In genomic region chr3:153973949-153974760, GRCm38 (mm10) we compare ENCODE assay signal across 7 mouse cellular contexts. TPM values are rescaled to one million over a fixed set of nuclear protein-coding genes. Genes with fewer than 3 reads are reported as not detected.
A peak's percentile ranks its signal among the peaks of the same experiment; 100 is the strongest.
DNase-seq lines count a peak whose midpoint lies in the region; ATAC-seq lines count a peak whose summit lies in the region.

No protein-coding gene starts in this region.

- H3K4me1 ChIP-seq in lung, embryonic 16.5 days (replicated peaks; ENCODE audit: control insufficient read depth, insufficient read depth, low read length): 0 out of 2 replicates have a peak, but pooled peaks cover 5% of the 10 kb centered on the region
- H3K4me1 ChIP-seq in embryonic facial prominence, embryonic 10.5 days: peaks cover 29% of the 10 kb centered on the region
- H3K4me1 ChIP-seq in intestine, embryonic 16.5 days (ENCODE audit: control insufficient read depth, insufficient read depth, low read length): peaks cover 3% of the 10 kb centered on the region; the same call in 1 of the 2 replicates
- H3K4me1 ChIP-seq in neural tube, embryonic 13.5 days (replicated peaks): peaks cover 23% of the 10 kb centered on the region

- H3K4me2 ChIP-seq in lung, embryonic 16.5 days (ENCODE audit: low read depth, low read length): peak overlapping the region; percentile 91
- H3K4me2 ChIP-seq in intestine, embryonic 16.5 days (ENCODE audit: low read depth, low read length): peak overlapping the region; percentile 92
- peak overlapping the region; percentile 96 for H3K4me2 ChIP-seq in neural tube, embryonic 13.5 days

- peaks cover 27% of the 10 kb centered on the region for H3K27me3 ChIP-seq in lung, embryonic 16.5 days (ENCODE audit: control insufficient read depth, insufficient read depth, low read depth, low read length)
- peaks cover 65% of the 10 kb centered on the region for H3K27me3 ChIP-seq in embryonic facial prominence, embryonic 10.5 days (replicated peaks; ENCODE audit: low read depth, poor library complexity, severe bottlenecking)
- H3K27me3 ChIP-seq in intestine, embryonic 16.5 days (replicated peaks; ENCODE audit: control insufficient read depth, insufficient read depth, low read length): peaks cover 23% of the 10 kb centered on the region
- H3K27me3 ChIP-seq in neural tube, embryonic 13.5 days: peaks cover 29% of the 10 kb centered on the region

- ATAC-seq in lung, embryonic 16.5 days (ENCODE audit: low read depth): no peak; the same call in 1 of the 2 replicates
- no peak for ATAC-seq in intestine, embryonic 16.5 days
- peak; percentile 34 for ATAC-seq in neural tube, embryonic 13.5 days (ENCODE audit: low read depth)

- no peaks in the 10 kb centered on the region for H3K9me3 ChIP-seq in lung, embryonic 16.5 days (ENCODE audit: control insufficient read depth, low read length)
- no peaks in the 10 kb centered on the region for H3K9me3 ChIP-seq in embryonic facial prominence, embryonic 10.5 days
- no peaks in the 10 kb centered on the region for H3K9me3 ChIP-seq in intestine, embryonic 16.5 days (ENCODE audit: control insufficient read depth, low read length)
- H3K9me3 ChIP-seq in neural tube, embryonic 13.5 days: no peaks in the 10 kb centered on the region

- no peaks in the 10 kb centered on the region for H3K36me3 ChIP-seq in lung, embryonic 16.5 days (ENCODE audit: control insufficient read depth, insufficient read depth, low read length)
- H3K36me3 ChIP-seq in embryonic facial prominence, embryonic 10.5 days (replicated peaks): no peaks in the 10 kb centered on the region
- H3K36me3 ChIP-seq in intestine, embryonic 16.5 days (ENCODE audit: control insufficient read depth, insufficient read depth, low read length): no peaks in the 10 kb centered on the region
- H3K36me3 ChIP-seq in neural tube, embryonic 13.5 days: no peaks in the 10 kb centered on the region

- WGBS in lung, embryonic 16.5 days: 8% methylated on average over 19 of the region's 21 CpGs
- 4% methylated on average over 21 of the region's 21 CpGs for WGBS in embryonic facial prominence, embryonic 10.5 days
- WGBS in intestine, embryonic 16.5 days: 9% methylated on average over 20 of the region's 21 CpGs
- 3% methylated on average over 20 of the region's 21 CpGs for WGBS in neural tube, embryonic 13.5 days

- no peak overlapping the region for H3K27ac ChIP-seq in lung, embryonic 16.5 days (ENCODE audit: low read length)
- H3K27ac ChIP-seq in embryonic facial prominence, embryonic 10.5 days (replicated peaks): peak overlapping the region; percentile 72
- H3K27ac ChIP-seq in intestine, embryonic 16.5 days (ENCODE audit: low read length): no peak overlapping the region
- no peak overlapping the region for H3K27ac ChIP-seq in neural tube, embryonic 13.5 days (replicated peaks)

- peak overlapping the region; percentile 53 for H3K4me3 ChIP-seq in lung, embryonic 16.5 days (ENCODE audit: low read length)
- peak overlapping the region; percentile 69 for H3K4me3 ChIP-seq in embryonic facial prominence, embryonic 10.5 days
- peak overlapping the region; percentile 56 for H3K4me3 ChIP-seq in intestine, embryonic 16.5 days (ENCODE audit: low read length)
- peak overlapping the region; percentile 56 for H3K4me3 ChIP-seq in neural tube, embryonic 13.5 days

- no peak overlapping the region for H3K9ac ChIP-seq in lung, embryonic 16.5 days (ENCODE audit: low read length)
- H3K9ac ChIP-seq in intestine, embryonic 16.5 days (ENCODE audit: low read depth, low read length): peak overlapping the region; percentile 68
- peak overlapping the region; percentile 86 for H3K9ac ChIP-seq in neural tube, embryonic 13.5 days

- no peak for DNase-seq in lung, postnatal 10 days
- peak; percentile 17 for DNase-seq in embryonic facial prominence, embryonic 10.5 days (ENCODE audit: low spot score)
- no peak for DNase-seq in gastrocnemius, postnatal 25 days
- DNase-seq in kidney, adult 8-10 months: no peak

RNA-seq across cellular contexts. Expression of gene Slc44a5, which starts 0.9 kb away (rescaled TPM):
- polyA plus RNA-seq in lung, embryonic 16.5 days (2015; fragmentation: Nextera tagmentation; extraction: Ambion mirVana): 0.24 and 0.39 TPM in 2 replicates
- polyA plus RNA-seq in embryonic facial prominence, embryonic 10.5 days (2016; fragmentation: Nextera tagmentation; extraction: Ambion mirVana): 0.56 and 0.98 TPM in 2 replicates
- polyA plus RNA-seq in intestine, embryonic 16.5 days (2015; fragmentation: Nextera tagmentation; extraction: Ambion mirVana): 0.56 and 0.59 TPM in 2 replicates
- polyA plus RNA-seq in neural tube, embryonic 13.5 days (2015; fragmentation: Nextera tagmentation; extraction: Ambion mirVana): 4.2 and 5.1 TPM in 2 replicates
- under 1 TPM; 0.13 to 0.27 TPM for total RNA-seq in gastrocnemius, postnatal 25 days (2021)

RNA-seq across cellular contexts. Expression of gene Acadm, which starts 29.7 kb away (rescaled TPM):
- polyA plus RNA-seq in lung, embryonic 16.5 days (2015; fragmentation: Nextera tagmentation; extraction: Ambion mirVana): 72.6 and 72.7 TPM in 2 replicates
- 40.7 and 44.6 TPM in 2 replicates for polyA plus RNA-seq in embryonic facial prominence, embryonic 10.5 days (2016; fragmentation: Nextera tagmentation; extraction: Ambion mirVana)
- 146 and 152 TPM in 2 replicates for polyA plus RNA-seq in intestine, embryonic 16.5 days (2015; fragmentation: Nextera tagmentation; extraction: Ambion mirVana)
- 63.4 and 68.7 TPM in 2 replicates for polyA plus RNA-seq in neural tube, embryonic 13.5 days (2015; fragmentation: Nextera tagmentation; extraction: Ambion mirVana)
- 100 to 1,000 TPM; 256 to 346 TPM for total RNA-seq in gastrocnemius, postnatal 25 days (2021)
